Comparison of ENCODE assay signal across 15 mouse cellular contexts in genomic region chr11:111022681-111023281, GRCm38 (mm10). TPM values are rescaled to one million over a fixed set of nuclear protein-coding genes. Genes with fewer than 3 reads are reported as not detected.
DNase-seq lines count a peak whose midpoint lies in the region; ATAC-seq lines count a peak whose summit lies in the region.
"Had no signal": no experiment of that assay in that cellular context is flagged by ENCODE, and none has a peak within 500 bp of the region (broad histone marks: within the 10 kb centered on the region; RNA-seq: fewer than 3 reads in every experiment).

No protein-coding gene starts in this region.

- H3K9me3 ChIP-seq in neural tube, embryonic 11.5 days (ENCODE audit: control insufficient read depth, low read length) = no peaks in the 10 kb centered on the region
- no peaks in the 10 kb centered on the region for H3K9me3 ChIP-seq in embryonic facial prominence, embryonic 14.5 days (ENCODE audit: control insufficient read depth, low read length)
- H3K9me3 ChIP-seq: embryonic facial prominence, embryonic 13.5 days had no signal

- 50% methylated on average over 8 of the region's 8 CpGs for WGBS in neural tube, embryonic 11.5 days
- WGBS in embryonic facial prominence, embryonic 14.5 days = 30% methylated on average over 8 of the region's 8 CpGs

- H3K27ac ChIP-seq in neural tube, embryonic 11.5 days (ENCODE audit: low read depth, low read length) = no peak overlapping the region
- no peak overlapping the region for H3K27ac ChIP-seq in embryonic facial prominence, embryonic 14.5 days (replicated peaks; ENCODE audit: low read depth, low read length)
- H3K27ac ChIP-seq: embryonic facial prominence, embryonic 13.5 days had no signal

- DNase-seq in neural tube, embryonic 11.5 days (ENCODE audit: low spot score) = no peak
- DNase-seq in neural tube, embryonic 10.5 days (ENCODE audit: extremely low spot score, low spot score) = no peak
- peak; percentile 55 for DNase-seq in embryonic facial prominence, embryonic 14.5 days (ENCODE audit: low spot score)
- DNase-seq in mesoderm, embryonic 11.5 days (ENCODE audit: low read depth, low spot score) = peak; percentile 56
- no peak for DNase-seq in spleen, adult 12 weeks (ENCODE audit: low spot score)
- DNase-seq in layer of hippocampus, adult 11-12 months (ENCODE audit: low spot score) = no peak
- no peak for DNase-seq in spleen, postnatal 14 days (ENCODE audit: low spot score in 2 of 2)
- DNase-seq: cerebellum, adult 8-10 months; layer of hippocampus, adult 9-11 months; lung, postnatal 14 days; right cerebral cortex, postnatal 25 days had no signal

- H3K4me2 ChIP-seq in neural tube, embryonic 11.5 days (ENCODE audit: low read depth) = no peak overlapping the region
- H3K4me2 ChIP-seq in embryonic facial prominence, embryonic 14.5 days (ENCODE audit: low read depth, low read length) = no peak overlapping the region
- H3K4me2 ChIP-seq: embryonic facial prominence, embryonic 13.5 days; liver, embryonic 11.5 days had no signal

- H3K4me3 ChIP-seq in neural tube, embryonic 11.5 days (ENCODE audit: low read depth, low read length) = no peak overlapping the region
- H3K4me3 ChIP-seq in embryonic facial prominence, embryonic 14.5 days (ENCODE audit: low read depth, low read length) = no peak overlapping the region
- H3K4me3 ChIP-seq: embryonic facial prominence, embryonic 13.5 days had no signal

- peak; percentile 35; the same call in 1 of the 2 replicates for ATAC-seq in neural tube, embryonic 11.5 days (ENCODE audit: insufficient read depth, low FRiP score, low TSS enrichment)
- peak; percentile 44; the same call in 1 of the 2 replicates for ATAC-seq in embryonic facial prominence, embryonic 14.5 days (ENCODE audit: low read depth)
- ATAC-seq: inflammation-experienced regulatory T-cells, adult 6 months had no signal

- H3K9ac ChIP-seq in neural tube, embryonic 11.5 days (ENCODE audit: low read length) = no peak overlapping the region
- H3K9ac ChIP-seq in embryonic facial prominence, embryonic 14.5 days (ENCODE audit: low read depth, low read length) = no peak overlapping the region
- H3K9ac ChIP-seq: embryonic facial prominence, embryonic 13.5 days had no signal

- no peaks in the 10 kb centered on the region; the same call in 1 of the 2 replicates for H3K4me1 ChIP-seq in neural tube, embryonic 11.5 days (ENCODE audit: control insufficient read depth, insufficient read depth, low read length)
- no peaks in the 10 kb centered on the region for H3K4me1 ChIP-seq in embryonic facial prominence, embryonic 14.5 days (ENCODE audit: control insufficient read depth, insufficient read depth, low read length)

- no peaks in the 10 kb centered on the region for H3K36me3 ChIP-seq in neural tube, embryonic 11.5 days (ENCODE audit: control insufficient read depth, insufficient read depth, low read length)
- H3K36me3 ChIP-seq in embryonic facial prominence, embryonic 14.5 days (ENCODE audit: control insufficient read depth, insufficient read depth, low read length) = no peaks in the 10 kb centered on the region
- H3K36me3 ChIP-seq: embryonic facial prominence, embryonic 13.5 days had no signal

- H3K27me3 ChIP-seq in neural tube, embryonic 11.5 days (ENCODE audit: control insufficient read depth, insufficient read depth, low read length) = no peaks in the 10 kb centered on the region
- no peaks in the 10 kb centered on the region for H3K27me3 ChIP-seq in embryonic facial prominence, embryonic 14.5 days (replicated peaks; ENCODE audit: control insufficient read depth, insufficient read depth, low read length)
- H3K27me3 ChIP-seq: embryonic facial prominence, embryonic 13.5 days had no signal

RNA-seq across cellular contexts. Expression of gene Kcnj2, which starts 43.2 kb away (rescaled TPM):
- 0.23 and 0.24 TPM in 2 replicates for polyA plus RNA-seq in neural tube, embryonic 11.5 days (2014; fragmentation: Nextera tagmentation; extraction: Ambion mirVana)
- polyA plus RNA-seq in embryonic facial prominence, embryonic 14.5 days (2014; fragmentation: Nextera tagmentation; extraction: Ambion mirVana) = 1.2 and 1.4 TPM in 2 replicates
- polyA plus RNA-seq: inflammation-experienced regulatory T-cells, adult 6 months had no signal

RNA-seq across cellular contexts. Expression of gene Kcnj16, which starts 54.9 kb away (rescaled TPM):
- not detected in 2 replicates for polyA plus RNA-seq in neural tube, embryonic 11.5 days (2014; fragmentation: Nextera tagmentation; extraction: Ambion mirVana)
- polyA plus RNA-seq in embryonic facial prominence, embryonic 14.5 days (2014; fragmentation: Nextera tagmentation; extraction: Ambion mirVana) = 0.18 and 0.22 TPM in 2 replicates
- polyA plus RNA-seq: embryonic facial prominence, embryonic 13.5 days; heart, embryonic 16.5 days; inflammation-experienced regulatory T-cells, adult 6 months had no signal

Comparison
In these comparisons a context has a peak if more than half of its experiments do, and no peak if none do; other contexts are left out.
1. DNase-seq: peak in embryonic facial prominence, embryonic 14.5 days (single experiment) and mesoderm, embryonic 11.5 days (single experiment); none in neural tube, embryonic 11.5 days (single experiment), neural tube, embryonic 10.5 days (single experiment), spleen, adult 12 weeks (single experiment), layer of hippocampus, adult 11-12 months (single experiment) and spleen, postnatal 14 days (0 of 2).